Mouse (Mus musculus) erythroblast, embryonic 14.5 days (primary cell): ENCODE results near the gene Scamp5. TPM values are rescaled to one million over a fixed set of nuclear protein-coding genes. Genes with fewer than 3 reads are reported as not detected.

Source experiments
- H3K27me3 ChIP-seq: 2 replicates; pipeline ENCODE4 v1.6.1; 2012; ENCODE audit warnings: inconsistent platforms; ENCODE audit not compliant: control insufficient read depth
- H3K36me3 ChIP-seq: 2 replicates; pipeline ENCODE4 v1.6.1; 2012; ENCODE audit warnings: mild to moderate bottlenecking, inconsistent platforms; ENCODE audit not compliant: control insufficient read depth
- H3K4me1 ChIP-seq: 2 replicates; pipeline ENCODE4 v1.6.1; 2012; ENCODE audit warnings: inconsistent platforms; ENCODE audit not compliant: control insufficient read depth
- H3K4me3 ChIP-seq: replicated peaks from 2 replicates; pipeline ENCODE3; 2012; ENCODE audit warnings: moderate library complexity, mild to moderate bottlenecking, inconsistent platforms
- H3K9me3 ChIP-seq: 2 replicates; pipeline ENCODE4 v1.6.1; 2012; ENCODE audit warnings: low read length, inconsistent platforms, mixed read lengths; ENCODE audit not compliant: control insufficient read depth
- GATA1 ChIP-seq: IDR thresholded peaks from 2 replicates; pipeline ENCODE4 v1.6.1; 2012; ENCODE audit warnings: low read length, inconsistent platforms, mixed read lengths
- TAL1 ChIP-seq: IDR thresholded peaks from 3 replicates; pipeline ENCODE4 v1.6.1; 2012; ENCODE audit warnings: low read length, inconsistent platforms, mixed read lengths
- polyA plus RNA-seq: library from polyadenylated mRNA; stranded (reverse); fragments of >175 nt; gene quantifications from 2 replicates; pipeline ENCODE4 v1.2.3, GENCODE M21; 2012

The Scamp5 gene
- polyA plus RNA-seq, 1 experiment = 0.03 TPM

GRCm38 (mm10) chr9:57466101-57466500 lies 1.8 kb downstream of the Scamp5 start:
- Histone ChIP-seq H3K4me1 (peaks cover 11% of the 10 kb centered on the region), H3K4me3 (no peak overlapping the region), H3K9me3 (no peaks in the 10 kb centered on the region), H3K36me3 (no peaks in the 10 kb centered on the region), H3K27me3 (peaks cover 29% of the 10 kb centered on the region)
- no peak for TF ChIP-seq GATA1
- no peak for TF ChIP-seq TAL1

DNA sequence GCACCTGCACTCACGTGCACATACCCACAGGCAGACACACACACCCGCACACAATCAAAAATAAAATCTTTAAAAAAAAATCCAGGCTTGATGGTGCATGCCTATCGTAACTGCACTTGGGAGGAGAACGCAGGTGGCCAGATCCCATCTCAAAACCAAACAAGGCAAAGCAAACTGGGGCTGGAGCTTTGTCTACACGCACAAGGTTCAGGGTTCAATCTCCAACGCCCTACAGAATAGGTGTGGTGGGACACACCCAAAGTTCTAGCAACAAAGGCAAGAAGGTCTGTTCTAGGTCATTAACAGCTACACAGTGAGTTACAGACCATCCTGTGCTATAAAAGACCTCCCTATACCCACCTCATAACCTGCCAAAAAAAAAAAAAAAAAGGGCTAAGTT lies 5.0 kb downstream of the Scamp5 start:
- Histone ChIP-seq H3K4me3 (no peak overlapping the region), H3K27me3 (peaks cover 19% of the 10 kb centered on the region), H3K36me3 (no peaks in the 10 kb centered on the region), H3K9me3 (no peaks in the 10 kb centered on the region), H3K4me1 (peaks cover 8% of the 10 kb centered on the region)
- no peak for TF ChIP-seq TAL1
- no peak for TF ChIP-seq GATA1

- no peaks in the 10 kb centered on the region for H3K27me3 ChIP-seq
- no peaks in the 10 kb centered on the region for H3K36me3 ChIP-seq
- H3K4me1 ChIP-seq = no peaks in the 10 kb centered on the region; the same call in 1 of the 2 replicates
- TF ChIP-seq TAL1 (no peak), GATA1 (no peak)
- no peak overlapping the region for H3K4me3 ChIP-seq
- H3K9me3 ChIP-seq = no peaks in the 10 kb centered on the region
These were observed 8.2 kb downstream of the Scamp5 start for GRCm38 (mm10) chr9:57459707-57460106.

GRCm38 (mm10) chr9:57453516-57453915 lies 14.3 kb downstream of the Scamp5 start:
- Histone ChIP-seq H3K4me3 (no peak overlapping the region), H3K27me3 (no peaks in the 10 kb centered on the region), H3K9me3 (no peaks in the 10 kb centered on the region), H3K4me1 (no peaks in the 10 kb centered on the region; the same call in 1 of the 2 replicates), H3K36me3 (no peaks in the 10 kb centered on the region; the same call in 1 of the 2 replicates)
- TF ChIP-seq GATA1 (no peak), TAL1 (no peak)

- TF ChIP-seq GATA1 (no peak), TAL1 (no peak)
- H3K27me3 ChIP-seq = no peaks in the 10 kb centered on the region
- no peaks in the 10 kb centered on the region; the same call in 1 of the 2 replicates for H3K36me3 ChIP-seq
These were observed 15.0 kb downstream of the Scamp5 start for GRCm38 (mm10) chr9:57452624-57453462.

GRCm38 (mm10) chr9:57449715-57450114 lies 18.1 kb downstream of the Scamp5 start:
- Histone ChIP-seq H3K4me1 (no peaks in the 10 kb centered on the region; the same call in 1 of the 2 replicates), H3K27me3 (no peaks in the 10 kb centered on the region; the same call in 1 of the 2 replicates), H3K36me3 (no peaks in the 10 kb centered on the region; the same call in 1 of the 2 replicates), H3K4me3 (no peak overlapping the region), H3K9me3 (no peaks in the 10 kb centered on the region)
- no peak for TF ChIP-seq GATA1
- no peak for TF ChIP-seq TAL1

More at GRCm38 (mm10) chr9:57452624-57453462, 15.0 kb downstream of the Scamp5 start:
- no peaks in the 10 kb centered on the region; the same call in 1 of the 2 replicates for H3K4me1 ChIP-seq
- no peak overlapping the region for H3K4me3 ChIP-seq
- no peaks in the 10 kb centered on the region for H3K9me3 ChIP-seq

GRCm38 (mm10) chr9:57440620-57441019 lies 27.2 kb downstream of the Scamp5 start:
- Histone ChIP-seq H3K9me3 (no peaks in the 10 kb centered on the region), H3K4me1 (peaks cover 26% of the 10 kb centered on the region), H3K36me3 (peaks cover 4% of the 10 kb centered on the region; the same call in 1 of the 2 replicates), H3K4me3 (no peak overlapping the region), H3K27me3 (no peaks in the 10 kb centered on the region; the same call in 1 of the 2 replicates)
- no peak for TF ChIP-seq GATA1
- no peak for TF ChIP-seq TAL1

GRCm38 (mm10) chr9:57439522-57440295 lies 28.2 kb downstream of the Scamp5 start, which contains the start of gene Ppcdc:
Gene Ppcdc (minus strand): TSS chr9:57440124.
- Histone ChIP-seq H3K9me3 (no peaks in the 10 kb centered on the region), H3K27me3 (no peaks in the 10 kb centered on the region; the same call in 1 of the 2 replicates), H3K4me1 (peaks cover 27% of the 10 kb centered on the region), H3K36me3 (peaks cover 12% of the 10 kb centered on the region; the same call in 1 of the 2 replicates), H3K4me3 (peak within 1 kb of the TSS; percentile 80)
- TF ChIP-seq GATA1 = no peak
- no peak for TF ChIP-seq TAL1

DNA sequence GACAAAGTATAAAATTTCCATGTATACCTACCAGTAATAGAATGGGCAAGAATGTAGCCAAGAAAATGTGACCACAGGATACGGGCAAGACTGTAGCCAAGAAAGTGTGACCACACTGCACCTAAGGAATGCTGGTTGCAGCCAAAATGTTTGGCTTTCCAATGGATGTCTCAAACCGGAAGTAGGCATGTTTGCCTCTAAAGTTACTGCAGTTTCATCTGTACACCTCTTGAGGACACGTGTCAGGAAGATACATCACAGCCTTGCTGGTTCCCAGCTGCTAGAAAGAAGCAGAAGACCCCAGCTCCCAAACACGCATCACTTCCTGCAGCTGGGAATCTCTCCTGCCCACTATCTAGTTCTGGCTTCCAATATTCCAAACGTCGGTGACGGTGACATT lies 28.8 kb downstream of the Scamp5 start:
- no peaks in the 10 kb centered on the region for H3K9me3 ChIP-seq
- peaks cover 15% of the 10 kb centered on the region for H3K36me3 ChIP-seq
- peaks cover 31% of the 10 kb centered on the region for H3K4me1 ChIP-seq
- H3K27me3 ChIP-seq = no peaks in the 10 kb centered on the region
- peak overlapping the region; percentile 80 for H3K4me3 ChIP-seq
- no peak for TF ChIP-seq GATA1
- no peak for TF ChIP-seq TAL1
